Mouse (Mus musculus): ENCODE data around the gene Dip2b. TPM values are rescaled to one million over a fixed set of nuclear protein-coding genes. Genes with fewer than 3 reads are reported as not detected.

Gene Dip2b
- polyA plus RNA-seq, 1 experiment from 2014 or later: 2.4 TPM

- ATAC-seq (ENCODE audit: insufficient read depth): no peak
- 77% methylated on average over 5 of the region's 5 CpGs for WGBS (ENCODE audit: insufficient replicate concordance)
- no peaks in the 10 kb centered on the region for H3K36me3 ChIP-seq (replicated peaks)
- H3K9ac ChIP-seq: no peak overlapping the region
- H3K4me2 ChIP-seq: no peak overlapping the region
- H3K27ac ChIP-seq (replicated peaks): no peak overlapping the region
- H3K4me1 ChIP-seq (replicated peaks): peaks cover under 1% of the 10 kb centered on the region; the same call in 1 of the 2 replicates
- H3K9me3 ChIP-seq (replicated peaks): no peaks in the 10 kb centered on the region
- H3K27me3 ChIP-seq: no peaks in the 10 kb centered on the region
- no peak overlapping the region for H3K4me3 ChIP-seq (replicated peaks)
Measured at GRCm38 (mm10) chr15:100139665-100140064, 101.2 kb downstream of the Dip2b start.

DNA sequence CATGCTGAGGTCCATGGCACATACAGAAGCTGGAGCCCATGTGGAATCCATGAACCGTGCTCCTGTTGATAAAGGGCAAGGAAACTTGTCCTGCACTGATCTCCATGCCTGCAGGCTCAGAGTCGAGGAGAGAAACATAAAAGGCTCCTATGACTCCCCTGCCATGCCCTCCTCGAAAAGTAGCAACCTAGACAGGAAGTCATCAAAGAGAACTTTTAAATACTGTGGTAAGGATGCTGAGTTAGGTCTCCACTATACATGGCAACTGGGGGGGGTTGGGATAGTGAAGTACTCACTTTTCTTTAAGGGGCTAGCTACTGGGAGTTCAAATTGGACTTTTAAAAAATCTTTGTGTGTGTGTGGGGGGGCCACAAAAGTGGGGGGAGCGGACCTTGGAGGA lies 102.0 kb downstream of the Dip2b start:
- no peak for ATAC-seq (ENCODE audit: insufficient read depth)
- no peak overlapping the region for H3K4me3 ChIP-seq (replicated peaks)
- H3K27ac ChIP-seq (replicated peaks): no peak overlapping the region
- H3K36me3 ChIP-seq (replicated peaks): no peaks in the 10 kb centered on the region
- H3K9me3 ChIP-seq (replicated peaks): no peaks in the 10 kb centered on the region
- WGBS (ENCODE audit: insufficient replicate concordance): 57% methylated on average over 4 of the region's 4 CpGs
- H3K4me2 ChIP-seq: no peak overlapping the region
- peaks cover 7% of the 10 kb centered on the region; the same call in 1 of the 2 replicates for H3K4me1 ChIP-seq (replicated peaks)
- H3K9ac ChIP-seq: no peak overlapping the region
- no peaks in the 10 kb centered on the region for H3K27me3 ChIP-seq

- Histone ChIP-seq H3K27ac (replicated peaks) (no peak overlapping the region), H3K4me2 (no peak overlapping the region), H3K9me3 (replicated peaks) (no peaks in the 10 kb centered on the region), H3K4me3 (replicated peaks) (no peak overlapping the region), H3K36me3 (replicated peaks) (no peaks in the 10 kb centered on the region), H3K9ac (no peak overlapping the region), H3K4me1 (replicated peaks) (peaks cover 14% of the 10 kb centered on the region; the same call in 1 of the 2 replicates), H3K27me3 (no peaks in the 10 kb centered on the region)
- ATAC-seq (ENCODE audit: insufficient read depth): no peak
- WGBS (ENCODE audit: insufficient replicate concordance): 78% methylated on average over 11 of the region's 11 CpGs
Measured at GRCm38 (mm10) chr15:100143091-100143801, 104.8 kb downstream of the Dip2b start.

DNA sequence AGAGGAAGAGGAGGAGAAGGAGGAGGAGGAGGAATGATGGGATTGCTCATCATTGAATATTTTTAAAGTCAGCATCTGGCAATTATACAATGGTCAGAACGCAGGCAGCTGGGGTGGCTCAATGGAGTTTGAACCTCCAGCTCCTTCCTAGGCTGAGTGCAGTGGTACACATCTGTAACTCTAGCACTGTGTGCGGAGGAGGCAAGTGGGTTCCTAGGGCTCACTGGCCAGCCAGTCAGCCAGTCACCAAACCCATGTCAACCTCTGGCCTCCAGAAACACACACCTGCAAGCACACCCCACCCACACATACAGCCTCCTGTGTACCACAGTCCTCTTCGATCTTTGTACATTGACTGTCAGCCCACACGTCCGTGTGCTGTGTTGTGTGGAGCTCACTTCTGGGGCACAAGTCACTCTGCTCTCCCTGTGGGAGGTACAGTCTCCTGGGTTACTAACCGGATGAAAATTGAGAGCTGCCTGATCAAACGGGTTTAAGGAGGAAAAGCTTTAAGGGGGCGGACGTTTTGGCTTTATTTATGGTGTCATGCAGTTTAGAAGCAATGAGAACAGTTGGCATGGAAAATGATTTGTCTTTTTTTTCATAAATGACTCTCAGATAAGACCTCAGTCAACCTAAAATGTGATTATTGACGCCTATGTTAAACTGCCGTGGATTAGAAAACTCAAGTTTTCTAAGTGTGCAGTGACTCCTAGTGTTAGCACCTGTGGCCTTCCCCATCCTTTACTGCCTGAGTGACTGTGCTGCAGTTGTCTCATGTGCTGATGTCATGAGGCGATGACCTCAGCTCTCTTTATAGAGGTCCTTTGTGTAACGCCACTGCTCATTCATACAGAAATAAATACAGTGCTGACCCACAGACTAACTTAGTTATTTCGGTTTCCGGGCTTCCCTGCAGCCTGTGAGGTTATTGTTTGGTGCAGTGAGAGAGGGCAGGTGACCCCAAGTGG lies 106.7 kb downstream of the Dip2b start:
- peak; percentile 69 for ATAC-seq (ENCODE audit: insufficient read depth)
- no peaks in the 10 kb centered on the region for H3K9me3 ChIP-seq (replicated peaks)
- no peak overlapping the region for H3K27ac ChIP-seq (replicated peaks)
- H3K9ac ChIP-seq: no peak overlapping the region
- peaks cover 14% of the 10 kb centered on the region; the same call in 1 of the 2 replicates for H3K4me1 ChIP-seq (replicated peaks)
- no peaks in the 10 kb centered on the region for H3K36me3 ChIP-seq (replicated peaks)
- H3K4me3 ChIP-seq (replicated peaks): no peak overlapping the region
- WGBS (ENCODE audit: insufficient replicate concordance): 68% methylated on average over 15 of the region's 15 CpGs
- no peak overlapping the region for H3K4me2 ChIP-seq
- H3K27me3 ChIP-seq: no peaks in the 10 kb centered on the region

GRCm38 (mm10) chr15:100145917-100146316 lies 107.5 kb downstream of the Dip2b start:
- H3K4me1 ChIP-seq (replicated peaks): peaks cover 14% of the 10 kb centered on the region; the same call in 1 of the 2 replicates
- no peak overlapping the region for H3K9ac ChIP-seq
- H3K9me3 ChIP-seq (replicated peaks): no peaks in the 10 kb centered on the region
- no peak overlapping the region for H3K27ac ChIP-seq (replicated peaks)
- H3K27me3 ChIP-seq: no peaks in the 10 kb centered on the region
- WGBS (ENCODE audit: insufficient replicate concordance): 46% methylated on average over 3 of the region's 3 CpGs
- no peak overlapping the region for H3K4me2 ChIP-seq
- no peaks in the 10 kb centered on the region for H3K36me3 ChIP-seq (replicated peaks)
- H3K4me3 ChIP-seq (replicated peaks): no peak overlapping the region
- ATAC-seq (ENCODE audit: insufficient read depth): no peak

DNA sequence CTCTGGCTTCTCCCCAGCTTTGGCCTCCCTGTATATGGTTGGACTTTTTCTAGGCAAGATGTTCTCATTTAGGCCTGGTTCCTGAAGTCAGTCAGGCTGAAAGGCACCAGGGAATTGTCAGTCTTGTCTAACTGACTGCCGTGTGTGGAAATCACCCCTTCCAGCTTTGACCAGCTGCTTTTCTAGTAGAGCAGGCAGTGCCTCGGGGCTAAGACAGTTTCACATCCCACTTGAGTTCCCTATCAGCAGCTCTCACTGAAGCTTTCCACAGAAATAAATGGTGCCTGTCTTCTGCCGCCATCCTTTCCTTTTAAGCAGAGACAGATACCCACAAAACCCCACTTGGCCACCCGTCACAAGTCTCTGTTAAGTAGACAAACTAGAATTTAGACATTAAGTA lies 112.1 kb downstream of the Dip2b start:
- 0 out of 2 replicates have a peak, but pooled peaks cover 5% of the 10 kb centered on the region for H3K4me1 ChIP-seq (replicated peaks)
- ATAC-seq (ENCODE audit: insufficient read depth): no peak
- 64% methylated on average over 4 of the region's 4 CpGs for WGBS (ENCODE audit: insufficient replicate concordance)
- no peak overlapping the region for H3K4me2 ChIP-seq
- peaks cover 16% of the 10 kb centered on the region; the same call in 1 of the 2 replicates for H3K36me3 ChIP-seq (replicated peaks)
- no peak overlapping the region for H3K27ac ChIP-seq (replicated peaks)
- H3K4me3 ChIP-seq (replicated peaks): no peak overlapping the region
- no peaks in the 10 kb centered on the region for H3K9me3 ChIP-seq (replicated peaks)
- no peaks in the 10 kb centered on the region for H3K27me3 ChIP-seq
- no peak overlapping the region for H3K9ac ChIP-seq

- no peaks in the 10 kb centered on the region for H3K27me3 ChIP-seq
- 66% methylated on average over 3 of the region's 3 CpGs for WGBS (ENCODE audit: insufficient replicate concordance)
- H3K9me3 ChIP-seq (replicated peaks): no peaks in the 10 kb centered on the region
- no peak overlapping the region for H3K4me2 ChIP-seq
- no peak for ATAC-seq (ENCODE audit: insufficient read depth)
- no peak overlapping the region for H3K4me3 ChIP-seq (replicated peaks)
- no peak overlapping the region for H3K9ac ChIP-seq
- no peaks in the 10 kb centered on the region for H3K4me1 ChIP-seq (replicated peaks)
- peaks cover 28% of the 10 kb centered on the region; the same call in 1 of the 2 replicates for H3K36me3 ChIP-seq (replicated peaks)
- H3K27ac ChIP-seq (replicated peaks): no peak overlapping the region
Measured at GRCm38 (mm10) chr15:100152321-100152720, 113.9 kb downstream of the Dip2b start.

DNA sequence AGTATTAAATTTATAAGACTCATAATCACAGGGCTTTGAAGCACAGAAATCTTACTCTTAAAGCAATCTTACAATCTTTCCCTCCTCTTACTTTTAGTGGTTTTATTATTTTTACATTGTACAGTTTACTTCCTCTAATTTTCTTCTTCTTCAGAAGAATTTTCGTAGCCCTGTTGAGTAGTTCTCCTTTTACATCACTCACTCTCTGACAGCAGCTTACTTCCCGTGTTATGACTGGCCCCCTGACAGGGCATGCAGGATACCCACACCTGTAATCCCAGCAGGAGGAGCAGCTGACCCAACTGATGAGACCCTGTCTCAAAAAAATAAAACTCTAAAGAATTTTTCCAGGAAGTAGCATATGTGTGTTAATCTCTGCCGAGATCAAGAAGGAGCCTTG lies 114.6 kb downstream of the Dip2b start:
- 33% methylated on average over 3 of the region's 3 CpGs for WGBS (ENCODE audit: insufficient replicate concordance)
- H3K9ac ChIP-seq: no peak overlapping the region
- no peak for ATAC-seq (ENCODE audit: insufficient read depth)
- H3K27ac ChIP-seq (replicated peaks): no peak overlapping the region
- peaks cover 30% of the 10 kb centered on the region; the same call in 1 of the 2 replicates for H3K36me3 ChIP-seq (replicated peaks)
- H3K4me1 ChIP-seq (replicated peaks): no peaks in the 10 kb centered on the region
- H3K27me3 ChIP-seq: no peaks in the 10 kb centered on the region
- no peak overlapping the region for H3K4me3 ChIP-seq (replicated peaks)
- no peak overlapping the region for H3K4me2 ChIP-seq
- no peaks in the 10 kb centered on the region for H3K9me3 ChIP-seq (replicated peaks)

- Histone ChIP-seq H3K4me1 (replicated peaks) (peaks cover 6% of the 10 kb centered on the region; the same call in 1 of the 2 replicates), H3K4me2 (no peak overlapping the region), H3K27me3 (no peaks in the 10 kb centered on the region), H3K4me3 (replicated peaks) (no peak overlapping the region), H3K36me3 (replicated peaks) (peaks cover 35% of the 10 kb centered on the region; the same call in 1 of the 2 replicates), H3K9ac (no peak overlapping the region), H3K9me3 (replicated peaks) (no peaks in the 10 kb centered on the region), H3K27ac (replicated peaks) (no peak overlapping the region)
- 59% methylated on average over 4 of the region's 4 CpGs for WGBS (ENCODE audit: insufficient replicate concordance)
- no peak for ATAC-seq (ENCODE audit: insufficient read depth)
Measured at GRCm38 (mm10) chr15:100156095-100156707, 117.7 kb downstream of the Dip2b start.

DNA sequence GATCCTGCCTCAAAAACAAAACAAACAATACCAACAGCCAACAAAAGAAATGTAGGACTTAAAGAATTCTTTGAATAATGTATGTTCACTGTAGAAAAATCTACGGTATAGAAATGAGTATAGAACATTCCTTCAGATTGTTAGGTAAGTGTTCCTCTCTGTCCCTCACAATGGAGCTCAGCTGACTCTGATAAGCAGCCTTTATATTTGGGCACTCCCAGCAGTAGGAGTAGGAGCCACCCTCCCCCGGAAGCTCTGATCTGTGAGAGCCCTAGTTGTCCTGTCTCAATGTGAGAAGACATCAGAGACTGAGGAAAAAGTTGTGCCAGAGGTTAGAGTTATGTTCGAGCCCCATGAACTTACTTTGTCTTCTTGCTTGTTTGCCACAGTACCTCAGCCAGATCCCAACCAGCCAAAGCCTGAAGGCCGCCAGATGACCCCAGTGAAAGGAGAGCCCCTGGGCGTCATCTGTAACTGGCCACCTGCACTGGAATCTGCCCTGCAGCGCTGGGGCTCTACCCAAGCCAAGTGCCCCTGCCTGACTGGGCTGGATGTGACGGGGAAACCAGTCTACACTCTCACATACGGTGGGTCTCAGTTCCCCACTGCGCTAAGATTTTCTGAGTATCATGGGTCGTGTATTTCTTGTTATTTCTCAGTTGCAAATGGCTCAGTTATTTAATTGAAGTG lies 118.5 kb downstream of the Dip2b start:
- Histone ChIP-seq H3K4me2 (no peak overlapping the region), H3K27me3 (no peaks in the 10 kb centered on the region), H3K36me3 (replicated peaks) (peaks cover 36% of the 10 kb centered on the region; the same call in 1 of the 2 replicates), H3K9me3 (replicated peaks) (no peaks in the 10 kb centered on the region), H3K27ac (replicated peaks) (no peak overlapping the region), H3K9ac (no peak overlapping the region), H3K4me3 (replicated peaks) (no peak overlapping the region), H3K4me1 (replicated peaks) (peaks cover 6% of the 10 kb centered on the region; the same call in 1 of the 2 replicates)
- no peak for ATAC-seq (ENCODE audit: insufficient read depth)
- WGBS (ENCODE audit: insufficient replicate concordance): 70% methylated on average over 10 of the region's 10 CpGs
